Mouse (Mus musculus): ENCODE measurements around the gene Mbl2. TPM values are rescaled to one million over a fixed set of nuclear protein-coding genes. Genes with fewer than 3 reads are reported as not detected.

The Mbl2 gene
- polyA plus RNA-seq, 2 experiments from 2014 or later, result not detected

Other genes starting within 250 kb of the Mbl2 start
- not detected for gene Trpd52l3, start 229.2 kb upstream of the Mbl2 start, polyA plus RNA-seq (2017; shearing (Covaris generic))
- 10 to 100 TPM; 32.2 to 45.3 TPM for gene Uhrf2, start 202.4 kb upstream of the Mbl2 start, polyA plus RNA-seq (2017; shearing (Covaris generic))
- gene Gldc, start 57.5 kb upstream of the Mbl2 start, polyA plus RNA-seq (2017; shearing (Covaris generic)), result under 1 TPM; 0.15 to 0.23 TPM

Data from activated CD4-positive, CD25-positive, alpha-beta regulatory T cell, adult 4 months (primary cell).